In the genomic region with DNA sequence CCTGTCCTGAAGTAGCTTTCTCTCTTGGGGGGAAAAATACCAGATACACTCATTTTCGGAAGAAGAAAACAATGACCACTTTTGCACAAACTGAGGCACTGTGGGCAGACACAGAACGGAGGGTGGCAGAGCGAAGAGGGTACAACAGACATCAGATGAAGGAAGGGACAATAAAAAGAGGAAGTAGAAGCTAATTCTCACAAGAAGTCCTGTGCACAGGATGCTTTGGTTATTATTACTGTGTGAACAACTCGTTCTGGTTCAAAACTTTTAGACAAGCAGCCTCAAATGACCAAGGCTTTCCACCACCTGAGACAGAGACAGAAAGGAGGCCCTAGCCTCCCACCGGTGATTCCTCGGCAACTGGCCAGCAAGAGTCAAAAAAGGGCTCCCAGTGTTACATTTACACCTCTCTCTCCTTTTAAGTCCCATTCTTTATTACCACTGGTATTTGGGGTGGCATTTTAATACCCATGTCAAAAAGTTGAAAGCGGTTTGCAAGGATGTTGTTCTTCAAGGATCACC, we compare ENCODE assay signal across 38 mouse cellular contexts. TPM values are rescaled to one million over a fixed set of nuclear protein-coding genes. Genes with fewer than 3 reads are reported as not detected.
DNase-seq lines count a peak whose midpoint lies in the region; ATAC-seq and TF ChIP-seq lines count a peak whose summit lies in the region.
"Had no signal": no experiment of that assay in that cellular context is flagged by ENCODE, and none has a peak within 500 bp of the region (broad histone marks: within the 10 kb centered on the region; RNA-seq: fewer than 3 reads in every experiment).

No protein-coding gene starts in this region.

- H3K4me1 ChIP-seq in CH12.LX (ENCODE audit: control insufficient read depth in 1 of 2, insufficient read depth in 2 of 2): peaks cover 0 to 54% of the 10 kb centered on the region in 2 experiments; a peak in 2 of 4 replicates
- H3K4me1 ChIP-seq in kidney, embryonic 15.5 days: 0 out of 2 replicates have a peak, but pooled peaks cover 2% of the 10 kb centered on the region
- H3K4me1 ChIP-seq: limb, embryonic 15.5 days had no signal

- dilution Hi-C loops in CH12.LX (cut with MboI; ENCODE audit: extremely low pct_ligation_motif_present, extremely low pct_unique_long_range_greater_than_20kb, low sequenced_read_pairs): no loop called here

- ATAC-seq in megakaryocyte, adult 5-6 weeks (ENCODE audit: poor library complexity, severe bottlenecking): peak; percentile 78
- ATAC-seq in kidney, embryonic 15.5 days (replicated peaks; ENCODE audit: low FRiP score): no peak
- ATAC-seq in erythroblast, adult 5-6 weeks (replicated peaks; ENCODE audit: low FRiP score, poor library complexity, severe bottlenecking): no peak
- ATAC-seq: activated CD4-positive, CD25-positive, alpha-beta regulatory T cell, adult 4 months; forebrain, embryonic 13.5 days; midbrain, embryonic 13.5 days had no signal

- in situ Hi-C loops in CH12.LX (cut with MboI; ENCODE audit: low pct_ligation_motif_present, low pct_unique_long_range_greater_than_20kb, low sequenced_read_pairs): no loop called here

- peak; percentile 49 to 51 for DNase-seq in spleen, adult 18-20 months
- no peak for DNase-seq in spleen, postnatal 14 days (ENCODE audit: low spot score in 2 of 2)
- DNase-seq in CH12.LX (ENCODE audit: extremely low read depth): peak; percentile 58
- no peak for DNase-seq in layer of hippocampus, adult 18-20 months (ENCODE audit: low spot score in 2 of 2)
- DNase-seq: adrenal gland, adult 2 months; adrenal gland, postnatal 36 days; cerebellum, adult 2 months; cerebellum, postnatal 14 days; gastrocnemius, postnatal 14 days; heart, postnatal 4 days; kidney, adult 11 months; kidney, postnatal 36 days; lung, embryonic 14.5 days; lung, postnatal 14 days; thymus, adult 2 months; thymus, postnatal 36 days had no signal

- H3K27ac ChIP-seq in CH12.LX (ENCODE audit: insufficient read depth, low read depth): no peak overlapping the region
- no peak overlapping the region for H3K27ac ChIP-seq in kidney, embryonic 15.5 days
- H3K27ac ChIP-seq: embryonic facial prominence, embryonic 10.5 days; embryonic facial prominence, embryonic 15.5 days; forebrain, embryonic 13.5 days; hindbrain, embryonic 14.5 days; limb, embryonic 10.5 days; limb, embryonic 15.5 days; liver, embryonic 14.5 days; midbrain, embryonic 13.5 days had no signal

- peak; percentile 62; the same call in 1 of the 2 replicates for TF ChIP-seq EP300 in CH12.LX (IDR thresholded peaks at IDR 0.05; ENCODE audit: low read length)

- H3K79me2 ChIP-seq in CH12.LX (replicated peaks; ENCODE audit: control insufficient read depth, extremely low read depth, insufficient read depth, poor library complexity, severe bottlenecking): no peaks in the 10 kb centered on the region

- 24% methylated on average over 7 of the region's 7 CpGs for WGBS in kidney, embryonic 15.5 days

- no peak for TF ChIP-seq CTCF in CH12.LX (conservative IDR thresholded peaks at IDR 0.05 in 1 of 2, IDR thresholded peaks at IDR 0.05 in 1 of 2; ENCODE audit: low read depth in 2 of 2, low read length in 2 of 2)

- no peaks in the 10 kb centered on the region for H3K27me3 ChIP-seq in CH12.LX (replicated peaks)
- H3K27me3 ChIP-seq in kidney, embryonic 15.5 days: no peaks in the 10 kb centered on the region; the same call in 1 of the 2 replicates
- H3K27me3 ChIP-seq: embryonic facial prominence, embryonic 15.5 days; forebrain, embryonic 13.5 days; heart, embryonic 12.5 days; limb, embryonic 15.5 days; midbrain, embryonic 13.5 days had no signal

- H3K4me2 ChIP-seq in CH12.LX (ENCODE audit: insufficient read depth, low read depth, poor library complexity, severe bottlenecking): peak overlapping the region; percentile 71
- H3K4me2 ChIP-seq in kidney, embryonic 15.5 days: no peak overlapping the region
- H3K4me2 ChIP-seq: embryonic facial prominence, embryonic 15.5 days; forebrain, embryonic 13.5 days; heart, embryonic 12.5 days; hindbrain, embryonic 14.5 days; limb, embryonic 15.5 days; lung, embryonic 14.5 days; midbrain, embryonic 13.5 days had no signal

- no peak for TF ChIP-seq RAD21 in CH12.LX (IDR thresholded peaks at IDR 0.05; ENCODE audit: low read depth, low read length)

- no peaks in the 10 kb centered on the region for H3K36me3 ChIP-seq in CH12.LX (replicated peaks in 1 of 2; ENCODE audit: control insufficient read depth in 1 of 2, insufficient read depth in 1 of 2, low read length in 1 of 2)
- H3K36me3 ChIP-seq in kidney, embryonic 15.5 days: no peaks in the 10 kb centered on the region
- H3K36me3 ChIP-seq: embryonic facial prominence, embryonic 10.5 days; embryonic facial prominence, embryonic 15.5 days; heart, embryonic 12.5 days; limb, embryonic 10.5 days; limb, embryonic 15.5 days; midbrain, embryonic 13.5 days had no signal

- H3K4me3 ChIP-seq in CH12.LX (replicated peaks in 1 of 3; ENCODE audit: low read depth in 2 of 3, low read length in 2 of 3, poor library complexity in 1 of 3): no peak overlapping the region
- no peak overlapping the region for H3K4me3 ChIP-seq in kidney, embryonic 15.5 days (replicated peaks)
- H3K4me3 ChIP-seq: embryonic facial prominence, embryonic 10.5 days; embryonic facial prominence, embryonic 15.5 days; forebrain, embryonic 13.5 days; heart, embryonic 12.5 days; limb, embryonic 10.5 days; limb, embryonic 15.5 days; midbrain, embryonic 13.5 days had no signal

- H3K9ac ChIP-seq in CH12.LX (ENCODE audit: insufficient read depth, low read depth): peak overlapping the region; percentile 19; the same call in 1 of the 2 replicates
- no peak overlapping the region for H3K9ac ChIP-seq in kidney, embryonic 15.5 days
- H3K9ac ChIP-seq: embryonic facial prominence, embryonic 15.5 days; forebrain, embryonic 13.5 days; heart, embryonic 12.5 days; hindbrain, embryonic 14.5 days; limb, embryonic 15.5 days; liver, embryonic 14.5 days; lung, embryonic 14.5 days; midbrain, embryonic 13.5 days had no signal

- no peak for TF ChIP-seq POLR2A in CH12.LX (IDR thresholded peaks at IDR 0.05; ENCODE audit: low read depth, low read length)

- no peaks in the 10 kb centered on the region for H3K9me3 ChIP-seq in CH12.LX (replicated peaks; ENCODE audit: low read length)
- H3K9me3 ChIP-seq in kidney, embryonic 15.5 days (replicated peaks): no peaks in the 10 kb centered on the region
- H3K9me3 ChIP-seq: embryonic facial prominence, embryonic 10.5 days; embryonic facial prominence, embryonic 15.5 days; forebrain, embryonic 13.5 days; heart, embryonic 12.5 days; limb, embryonic 10.5 days; limb, embryonic 15.5 days; midbrain, embryonic 13.5 days had no signal

TF ChIP-seq in CH12.LX, 34 proteins besides CTCF, POLR2A, EP300 and RAD21:
- TF ChIP-seq E2F4 (IDR thresholded peaks at IDR 0.05; ENCODE audit: insufficient replicate concordance, low read depth, low read length) (no peak), BHLHE40 (IDR thresholded peaks at IDR 0.05; ENCODE audit: low read depth, low read length) (peak; percentile 46)

RNA-seq across cellular contexts. Expression of a gene that starts 9.0 kb away (rescaled TPM):
- not detected in 2 replicates for total RNA-seq in CH12.LX (2012; rRNA removed)
- total RNA-seq in CH12.LX (2014; rRNA removed): not detected in 2 replicates
- polyA plus RNA-seq in CH12.LX (2012; ENCODE audit: insufficient read length, low read depth): not detected in 2 replicates
- not detected in 2 replicates for total RNA-seq in megakaryocyte, adult 5-6 weeks (2015)
- 0.92 TPM in 1 of 2 replicates, not detected in the other for total RNA-seq in megakaryocyte, adult 5-6 weeks (2017)
- total RNA-seq in layer of hippocampus, adult 18-20 months (2021): not detected
- not detected in 2 replicates for polyA plus RNA-seq in kidney, embryonic 15.5 days (2015; fragmentation: Nextera tagmentation; extraction: Ambion mirVana)
- total RNA-seq in erythroblast, adult 5-6 weeks (2015; ENCODE audit: low replicate concordance): not detected in 2 replicates
- total RNA-seq in erythroblast, adult 5-6 weeks (2017; ENCODE audit: low replicate concordance): not detected in 2 replicates
- total RNA-seq: adrenal gland, adult 2 months; adrenal gland, postnatal 36 days; ES-E14; gastrocnemius, postnatal 14 days; heart, adult 18-20 months; heart, postnatal 4 days; layer of hippocampus, adult 8-10 months; layer of hippocampus, postnatal 25 days; left cerebral cortex, postnatal 10 days; megakaryocyte-erythroid progenitor cell, adult 5-6 weeks had no signal
- polyA plus RNA-seq: activated CD4-positive, CD25-positive, alpha-beta regulatory T cell, adult 4 months; adrenal gland, adult 2 months; cerebellum, adult 2 months; embryonic facial prominence, embryonic 10.5 days; embryonic facial prominence, embryonic 15.5 days; forebrain, embryonic 13.5 days; heart, embryonic 12.5 days; heart, postnatal 0 days; hindbrain, embryonic 14.5 days; kidney, embryonic 16.5 days; limb, embryonic 10.5 days; limb, embryonic 15.5 days; liver, embryonic 14.5 days; lung, embryonic 14.5 days; midbrain, embryonic 13.5 days; neural tube, embryonic 14.5 days had no signal

RNA-seq across cellular contexts. Expression of a gene that starts 47.8 kb away (rescaled TPM):
- total RNA-seq in CH12.LX (2012; rRNA removed): 13.2 and 16.8 TPM in 2 replicates
- total RNA-seq in CH12.LX (2014; rRNA removed): 14.4 and 14.8 TPM in 2 replicates
- polyA plus RNA-seq in CH12.LX (2012; ENCODE audit: insufficient read length, low read depth): 14.3 and 15.3 TPM in 2 replicates
- total RNA-seq in megakaryocyte, adult 5-6 weeks (2015): 24.2 and 32.6 TPM in 2 replicates
- 24.4 and 25.6 TPM in 2 replicates for total RNA-seq in megakaryocyte, adult 5-6 weeks (2017)
- total RNA-seq in layer of hippocampus, adult 18-20 months (2021): 1 to 10 TPM; 2.1 to 2.6 TPM
- 9.6 and 11.4 TPM in 2 replicates for polyA plus RNA-seq in kidney, embryonic 15.5 days (2015; fragmentation: Nextera tagmentation; extraction: Ambion mirVana)
- 16.5 and 17.9 TPM in 2 replicates for total RNA-seq in erythroblast, adult 5-6 weeks (2015; ENCODE audit: low replicate concordance)
- 38.1 and 55.8 TPM in 2 replicates for total RNA-seq in erythroblast, adult 5-6 weeks (2017; ENCODE audit: low replicate concordance)
- polyA plus RNA-seq: adrenal gland, adult 2 months had no signal

RNA-seq across cellular contexts. Expression of a gene that starts 47.9 kb away (rescaled TPM):
- total RNA-seq in CH12.LX (2012; rRNA removed): 48.9 and 50.1 TPM in 2 replicates
- total RNA-seq in CH12.LX (2014; rRNA removed): 47.9 and 55.8 TPM in 2 replicates
- 62.9 and 84.4 TPM in 2 replicates for polyA plus RNA-seq in CH12.LX (2012; ENCODE audit: insufficient read length, low read depth)
- 98.3 and 127 TPM in 2 replicates for total RNA-seq in megakaryocyte, adult 5-6 weeks (2015)
- 129 and 153 TPM in 2 replicates for total RNA-seq in megakaryocyte, adult 5-6 weeks (2017)
- total RNA-seq in layer of hippocampus, adult 18-20 months (2021): 10 to 100 TPM; 26.9 to 29.0 TPM
- polyA plus RNA-seq in kidney, embryonic 15.5 days (2015; fragmentation: Nextera tagmentation; extraction: Ambion mirVana): 142 and 147 TPM in 2 replicates
- total RNA-seq in erythroblast, adult 5-6 weeks (2015; ENCODE audit: low replicate concordance): 24.9 and 92.4 TPM in 2 replicates
- total RNA-seq in erythroblast, adult 5-6 weeks (2017; ENCODE audit: low replicate concordance): 69.2 and 192 TPM in 2 replicates

Comparison
In these comparisons a context has a peak if more than half of its experiments do, and no peak if none do; other contexts are left out.
1. DNase-seq: peak in spleen, adult 18-20 months (2 of 2) and CH12.LX (single experiment); none in spleen, postnatal 14 days (0 of 2) and layer of hippocampus, adult 18-20 months (0 of 2).